Mouse (Mus musculus): ENCODE measurements around the gene Atraid.

DNA sequence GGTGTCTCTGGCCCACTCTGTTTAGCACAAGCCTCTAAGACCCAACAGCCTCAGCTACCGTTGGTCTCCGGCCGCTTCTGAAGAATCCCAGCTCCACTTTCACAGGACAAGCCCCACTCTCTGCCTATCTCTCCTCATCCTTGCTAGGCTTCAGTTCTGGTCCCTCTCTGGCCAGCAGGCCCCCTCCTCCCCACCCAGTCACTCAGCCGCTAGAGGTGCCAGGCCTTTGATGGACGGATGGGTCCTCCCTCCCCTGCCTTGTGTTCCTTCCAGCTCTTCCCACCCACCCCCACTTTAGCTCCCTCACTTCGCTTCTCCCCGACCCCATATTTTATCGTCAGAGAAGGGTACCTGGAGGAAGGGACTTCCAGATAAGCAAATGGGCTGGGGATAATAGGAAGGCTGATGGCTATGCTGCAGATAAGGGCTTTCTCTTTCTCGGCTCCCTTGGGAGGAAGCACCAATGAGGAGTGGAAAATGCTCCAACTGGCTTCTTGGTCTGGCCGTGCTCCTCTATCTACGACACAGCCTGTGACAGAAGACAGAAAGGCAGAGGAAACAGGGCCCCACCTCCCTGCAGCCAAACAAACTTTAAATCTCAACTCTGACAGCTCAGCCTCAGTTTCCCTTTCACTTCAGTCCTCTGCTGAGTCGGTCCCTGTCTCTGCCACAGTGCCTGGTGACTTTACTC lies 35.0 kb downstream of the Atraid start:
- TF ChIP-seq CTCF (IDR thresholded peaks at IDR 0.05; ENCODE audit: low read depth) (no peak), EP300 (IDR thresholded peaks at IDR 0.05; ENCODE audit: low read depth) (no peak)

All from heart, postnatal 0 days (tissue).